Mouse (Mus musculus) left cerebral cortex, adult 11 months (tissue): ENCODE results near the gene Scgb1b19.
"Not testable (repeated sequence)": the region's sequence is repeated elsewhere in the genome, so short reads cannot be mapped to it uniquely, and the experiment has no call there.

Source experiments
- DNase-seq: peaks from one replicate; pipeline ENCODE4 v3.0.0; 2022; ENCODE audit warnings: low spot score

The Scgb1b19 gene

GRCm38 (mm10) chr7:33286991-33287390, at the start of gene Scgb1b19:
Gene Scgb1b19, plus strand, starts transcription at chr7:33287291.
- not testable (repeated sequence) for DNase-seq

DNA sequence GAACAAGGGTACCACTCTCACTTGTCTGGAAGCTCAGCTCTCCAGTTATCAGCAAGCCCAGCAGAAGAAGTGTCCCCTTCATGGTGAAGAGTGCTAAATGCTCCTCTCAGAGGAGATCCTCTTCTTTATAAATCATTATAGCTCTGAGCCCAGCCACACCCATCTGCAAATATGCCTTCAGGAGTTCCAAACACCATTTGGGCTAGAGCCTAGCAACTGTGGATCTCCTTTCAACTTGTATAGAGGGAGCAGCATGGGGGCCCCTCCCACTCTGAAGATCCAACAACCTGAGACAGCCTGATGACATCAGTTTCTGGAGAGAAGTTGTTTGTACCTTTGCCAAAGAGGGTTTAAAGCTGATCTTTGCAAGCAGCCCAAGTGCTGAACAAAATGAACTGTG, 6.9 kb upstream of the Scgb1b19 start, which contains the start of gene Scgb2b19:
Gene Scgb2b19 (minus strand): TSS at position 101 of the 400 bp plus-strand sequence.
- DNase-seq = not testable (repeated sequence)
